Comparison of ENCODE assay signal across 8 mouse cellular contexts in genomic region chr5:136465770-136466406, GRCm38 (mm10).
A peak's percentile ranks its signal among the peaks of the same experiment; 100 is the strongest.
DNase-seq lines count a peak whose midpoint lies in the region; ATAC-seq and TF ChIP-seq lines count a peak whose summit lies in the region.

No protein-coding gene starts in this region.

- H3K4me2 ChIP-seq in lung, postnatal 0 days (replicated peaks; ENCODE audit: low read depth, low read length) = no peak overlapping the region
- H3K4me2 ChIP-seq in heart, postnatal 0 days (ENCODE audit: low read depth, low read length) = peak overlapping the region; percentile 30; the same call in 1 of the 2 replicates
- H3K4me2 ChIP-seq in stomach, embryonic 16.5 days (ENCODE audit: low read depth, low read length) = peak overlapping the region; percentile 37; the same call in 1 of the 2 replicates

- peaks cover 46% of the 10 kb centered on the region for H3K4me1 ChIP-seq in lung, postnatal 0 days (ENCODE audit: insufficient read depth, low read depth, low read length)
- H3K4me1 ChIP-seq in lung, adult 2 months (ENCODE audit: control insufficient read depth, insufficient read depth, low read length) = peaks cover 13% of the 10 kb centered on the region
- H3K4me1 ChIP-seq in heart, postnatal 0 days (ENCODE audit: control insufficient read depth, insufficient read depth) = peaks cover 84% of the 10 kb centered on the region
- peaks cover 47% of the 10 kb centered on the region for H3K4me1 ChIP-seq in stomach, embryonic 16.5 days (ENCODE audit: control insufficient read depth, insufficient read depth, low read length)

- peak; percentile 42; the same call in 1 of the 2 replicates for TF ChIP-seq EP300 in lung, postnatal 0 days (IDR thresholded peaks at IDR 0.05)
- TF ChIP-seq EP300 in heart, postnatal 0 days (IDR thresholded peaks at IDR 0.05; ENCODE audit: low read depth) = no peak

- no peak overlapping the region for H3K4me3 ChIP-seq in lung, postnatal 0 days (ENCODE audit: low read depth, low read length)
- no peak overlapping the region for H3K4me3 ChIP-seq in lung, adult 2 months (replicated peaks; ENCODE audit: extremely low read depth, low read depth, low read length)
- no peak overlapping the region for H3K4me3 ChIP-seq in heart, postnatal 0 days (ENCODE audit: low read depth, low read length)
- H3K4me3 ChIP-seq in stomach, embryonic 16.5 days (replicated peaks; ENCODE audit: low read length) = no peak overlapping the region

- H3K9ac ChIP-seq in lung, postnatal 0 days (replicated peaks; ENCODE audit: low read depth) = no peak overlapping the region
- H3K9ac ChIP-seq in heart, postnatal 0 days (replicated peaks; ENCODE audit: low read depth, low read length) = 0 out of 2 replicates have a peak overlapping the region, but pooled peaks have one; percentile 25
- peak overlapping the region; percentile 32; the same call in 1 of the 2 replicates for H3K9ac ChIP-seq in stomach, embryonic 16.5 days (ENCODE audit: low read length)

- WGBS in lung, postnatal 0 days = 49% methylated on average over 11 of the region's 11 CpGs
- WGBS in lung, adult 2 months = 56% methylated on average over 11 of the region's 11 CpGs
- WGBS in heart, postnatal 0 days = 20% methylated on average over 11 of the region's 11 CpGs
- WGBS in stomach, embryonic 16.5 days = 38% methylated on average over 11 of the region's 11 CpGs

- no peaks in the 10 kb centered on the region for H3K36me3 ChIP-seq in lung, postnatal 0 days (ENCODE audit: insufficient read depth, low read length)
- H3K36me3 ChIP-seq in heart, postnatal 0 days (replicated peaks; ENCODE audit: control insufficient read depth, insufficient read depth, low read length) = no peaks in the 10 kb centered on the region
- no peaks in the 10 kb centered on the region for H3K36me3 ChIP-seq in stomach, embryonic 16.5 days (ENCODE audit: control insufficient read depth, insufficient read depth, low read length)

- no peak for TF ChIP-seq CTCF in lung, postnatal 0 days (IDR thresholded peaks at IDR 0.05)
- no peak for TF ChIP-seq CTCF in lung, adult 2 months (IDR thresholded peaks at IDR 0.05; ENCODE audit: insufficient read depth, low read length)
- TF ChIP-seq CTCF in heart, postnatal 0 days (IDR thresholded peaks at IDR 0.05; ENCODE audit: low read depth) = no peak

- no peaks in the 10 kb centered on the region for H3K9me3 ChIP-seq in lung, postnatal 0 days (ENCODE audit: low read length)
- H3K9me3 ChIP-seq in heart, postnatal 0 days (replicated peaks; ENCODE audit: control insufficient read depth, low read length) = no peaks in the 10 kb centered on the region
- no peaks in the 10 kb centered on the region for H3K9me3 ChIP-seq in stomach, embryonic 16.5 days (replicated peaks; ENCODE audit: control insufficient read depth, low read length)

- peak overlapping the region; percentile 34 for H3K27ac ChIP-seq in lung, postnatal 0 days (ENCODE audit: low read length)
- peak overlapping the region; percentile 91 for H3K27ac ChIP-seq in heart, postnatal 0 days (ENCODE audit: low read depth)
- H3K27ac ChIP-seq in stomach, embryonic 16.5 days (ENCODE audit: low read length) = peak overlapping the region; percentile 76

- no peak for TF ChIP-seq POLR2A in lung, adult 2 months (IDR thresholded peaks at IDR 0.05; ENCODE audit: borderline replicate concordance, extremely low read depth, low read depth, low read length)

- peak; percentile 57 for ATAC-seq in lung, postnatal 0 days
- peak; percentile 7; the same call in 1 of the 2 replicates for ATAC-seq in heart, postnatal 0 days (ENCODE audit: insufficient read depth, low read depth)
- peak; percentile 63; the same call in 1 of the 2 replicates for ATAC-seq in stomach, embryonic 16.5 days (ENCODE audit: insufficient read depth, low FRiP score)

- peak; percentile 75 for DNase-seq in lung, postnatal 0 days (ENCODE audit: low spot score)
- DNase-seq in lung, adult 2 months = no peak
- DNase-seq in adrenal gland, postnatal 14 days = peak; percentile 60
- peak; percentile 64 for DNase-seq in heart, postnatal 0 days (ENCODE audit: low spot score)
- no peak for DNase-seq in right cerebral cortex, postnatal 25 days
- DNase-seq in left cerebral cortex, adult 18-20 months (ENCODE audit: low spot score in 2 of 2) = no peak
- no peak for DNase-seq in ovary, postnatal 10 days (ENCODE audit: low spot score)

- no peaks in the 10 kb centered on the region for H3K27me3 ChIP-seq in lung, postnatal 0 days (replicated peaks; ENCODE audit: insufficient read depth, low read length)
- H3K27me3 ChIP-seq in heart, postnatal 0 days (ENCODE audit: control insufficient read depth, insufficient read depth, low read length) = no peaks in the 10 kb centered on the region
- H3K27me3 ChIP-seq in stomach, embryonic 16.5 days (ENCODE audit: control insufficient read depth, insufficient read depth, low read length) = no peaks in the 10 kb centered on the region

Comparison
In these comparisons a context has a peak if more than half of its experiments do, and no peak if none do; other contexts are left out.
1. DNase-seq: peak in lung, postnatal 0 days (single experiment), adrenal gland, postnatal 14 days (single experiment) and heart, postnatal 0 days (single experiment); none in lung, adult 2 months (single experiment), right cerebral cortex, postnatal 25 days (single experiment), left cerebral cortex, adult 18-20 months (0 of 2) and ovary, postnatal 10 days (single experiment).
2. ATAC-seq: peak in every context shown above with its lines; median percentile 63 in stomach, embryonic 16.5 days; 57 in lung, postnatal 0 days; 7 in heart, postnatal 0 days.
3. H3K27ac ChIP-seq: peak in every context shown above with its lines; median percentile 91 in heart, postnatal 0 days; 76 in stomach, embryonic 16.5 days; 34 in lung, postnatal 0 days.